Mouse (Mus musculus) hindbrain, embryonic 15.5 days (tissue): ENCODE measurements around the gene Trp53bp2. TPM values are rescaled to one million over a fixed set of nuclear protein-coding genes. Genes with fewer than 3 reads are reported as not detected.

Experiments used
- ATAC-seq: fragments of 200-750 bp; cut with Nextera tagmentation; 2 replicates; pipeline ENCODE4 v1.8.0; 2017; ENCODE audit warnings: low read depth, moderate number of reproducible peaks, moderate TSS enrichment; ENCODE audit not compliant: low FRiP score
- H3K27ac ChIP-seq: fragments of 300-500 bp; sonication (generic); replicated peaks from 2 replicates; pipeline ENCODE4 v1.5.1; 2015; ENCODE audit warnings: mild to moderate bottlenecking, inconsistent platforms
- H3K27me3 ChIP-seq: fragments of 300-500 bp; sonication (generic); 2 replicates; pipeline ENCODE4 v1.6.1; 2015; ENCODE audit warnings: control low read depth, inconsistent platforms
- H3K36me3 ChIP-seq: fragments of 300-500 bp; sonication (generic); 2 replicates; pipeline ENCODE4 v1.6.1; 2015; ENCODE audit warnings: control low read depth, inconsistent platforms
- H3K4me1 ChIP-seq: fragments of 300-500 bp; sonication (generic); replicated peaks from 2 replicates; pipeline ENCODE4 v1.6.1; 2015; ENCODE audit warnings: control low read depth, inconsistent platforms
- H3K4me2 ChIP-seq: fragments of 300-500 bp; sonication (generic); 2 replicates; pipeline ENCODE4 v1.6.1; 2015; ENCODE audit warnings: moderate library complexity, mild to moderate bottlenecking, inconsistent platforms
- H3K4me3 ChIP-seq: fragments of 300-500 bp; sonication (generic); 2 replicates; pipeline ENCODE4 v1.5.1; 2015; ENCODE audit warnings: mild to moderate bottlenecking, inconsistent platforms
- H3K9ac ChIP-seq: fragments of 300-500 bp; sonication (generic); 2 replicates; pipeline ENCODE4 v1.6.1; 2015; ENCODE audit warnings: inconsistent platforms
- H3K9me3 ChIP-seq: fragments of 300-500 bp; sonication (generic); 2 replicates; pipeline ENCODE4 v1.6.1; 2016; ENCODE audit warnings: control low read depth, inconsistent platforms
- WGBS: fragments of 180-500 bp; shearing (Covaris S2); methylation state at CpG from one replicate; pipeline ENCODE4 v1.1.7; 2015; 5-methylcytosine and 5-hydroxymethylcytosine counted together
- polyA plus RNA-seq: library from polyadenylated mRNA; unstranded; fragments of >200 nt; fragmentation: Nextera tagmentation; extraction: Ambion mirVana; gene quantifications from 2 replicates; pipeline ENCODE4 v1.2.1, GENCODE M21; 2015

Trp53bp2 gene
- polyA plus RNA-seq, 1 experiment from 2014 or later: 18.9 TPM

DNA sequence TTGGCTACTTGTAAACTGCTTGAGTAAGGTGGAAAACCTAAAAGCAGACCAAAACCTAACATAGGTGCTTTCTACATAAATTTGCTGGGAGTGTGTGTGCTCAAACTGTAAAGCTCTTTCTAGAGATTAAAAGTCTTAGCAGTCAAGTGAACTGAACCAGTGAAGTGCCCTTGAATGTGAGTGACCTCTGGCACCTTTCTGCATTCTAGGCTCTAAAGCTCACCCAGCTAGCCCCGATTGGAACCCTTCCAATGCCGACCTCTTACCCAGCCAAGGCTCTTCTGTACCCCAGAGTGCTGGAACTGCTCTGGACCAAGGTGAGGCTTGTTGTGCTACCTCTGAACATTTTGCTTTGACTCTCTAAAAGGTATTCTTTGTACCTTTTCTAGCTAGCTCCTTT is 35.1 kb downstream of the Trp53bp2 start:
- Histone ChIP-seq H3K4me3 (no peak overlapping the region), H3K27ac (no peak overlapping the region), H3K4me2 (no peak overlapping the region), H3K4me1 (peaks cover 3% of the 10 kb centered on the region; the same call in 1 of the 2 replicates), H3K9ac (no peak overlapping the region), H3K9me3 (no peaks in the 10 kb centered on the region), H3K36me3 (peaks cover 62% of the 10 kb centered on the region), H3K27me3 (no peaks in the 10 kb centered on the region)
- ATAC-seq: no peak
- 81% methylated on average over 2 of the region's 2 CpGs for WGBS

- no peaks in the 10 kb centered on the region for H3K9me3 ChIP-seq
- 94% methylated on average over 14 of the region's 14 CpGs for WGBS
- H3K36me3 ChIP-seq: peaks cover 48% of the 10 kb centered on the region
- H3K4me3 ChIP-seq: no peak overlapping the region
- no peaks in the 10 kb centered on the region for H3K27me3 ChIP-seq
- H3K9ac ChIP-seq: no peak overlapping the region
- no peaks in the 10 kb centered on the region for H3K4me1 ChIP-seq
- ATAC-seq: no peak
- no peak overlapping the region for H3K4me2 ChIP-seq
- no peak overlapping the region for H3K27ac ChIP-seq
Measured at GRCm38 (mm10) chr1:182448276-182449035, 39.5 kb downstream of the Trp53bp2 start.

GRCm38 (mm10) chr1:182452473-182452872 is 43.5 kb downstream of the Trp53bp2 start:
- 90% methylated on average over 4 of the region's 4 CpGs for WGBS
- Histone ChIP-seq H3K4me3 (no peak overlapping the region), H3K9me3 (no peaks in the 10 kb centered on the region), H3K27ac (no peak overlapping the region), H3K4me2 (no peak overlapping the region), H3K4me1 (no peaks in the 10 kb centered on the region), H3K36me3 (peaks cover 34% of the 10 kb centered on the region), H3K9ac (no peak overlapping the region), H3K27me3 (no peaks in the 10 kb centered on the region)
- no peak for ATAC-seq

- no peaks in the 10 kb centered on the region for H3K27me3 ChIP-seq
- no peak for ATAC-seq
- H3K4me3 ChIP-seq: no peak overlapping the region
- WGBS: 90% methylated on average over 2 of the region's 2 CpGs
- no peaks in the 10 kb centered on the region for H3K9me3 ChIP-seq
- H3K4me1 ChIP-seq: 0 out of 2 replicates have a peak, but pooled peaks cover 5% of the 10 kb centered on the region
- H3K4me2 ChIP-seq: no peak overlapping the region
- no peak overlapping the region for H3K27ac ChIP-seq
- peaks cover 18% of the 10 kb centered on the region for H3K36me3 ChIP-seq
- H3K9ac ChIP-seq: no peak overlapping the region
Measured at GRCm38 (mm10) chr1:182455080-182455479, 46.1 kb downstream of the Trp53bp2 start.

DNA sequence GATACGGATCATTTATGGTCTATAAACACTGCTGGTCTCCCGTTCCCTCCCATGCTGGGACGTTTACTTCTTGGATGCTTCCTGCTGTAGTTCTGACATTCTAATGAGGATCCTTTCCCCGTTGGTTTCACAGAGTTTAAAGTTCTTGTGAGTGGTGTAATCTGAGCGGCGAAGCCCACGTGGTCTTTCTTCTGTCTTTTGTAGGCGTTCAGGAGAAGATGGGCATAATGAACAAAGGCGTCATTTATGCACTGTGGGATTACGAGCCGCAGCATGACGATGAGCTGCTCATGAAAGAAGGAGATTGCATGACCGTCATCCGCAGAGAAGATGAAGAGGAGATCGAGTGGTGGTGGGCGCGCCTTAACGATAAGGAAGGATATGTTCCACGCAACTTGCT is 49.6 kb downstream of the Trp53bp2 start:
- peaks cover 18% of the 10 kb centered on the region for H3K36me3 ChIP-seq
- H3K27ac ChIP-seq: no peak overlapping the region
- H3K9me3 ChIP-seq: no peaks in the 10 kb centered on the region
- ATAC-seq: no peak
- no peaks in the 10 kb centered on the region for H3K27me3 ChIP-seq
- H3K9ac ChIP-seq: no peak overlapping the region
- no peak overlapping the region for H3K4me3 ChIP-seq
- peaks cover 18% of the 10 kb centered on the region for H3K4me1 ChIP-seq
- 71% methylated on average over 19 of the region's 19 CpGs for WGBS
- H3K4me2 ChIP-seq: no peak overlapping the region

GRCm38 (mm10) chr1:182459436-182459835 is 50.5 kb downstream of the Trp53bp2 start:
- Histone ChIP-seq H3K4me1 (peaks cover 18% of the 10 kb centered on the region), H3K4me3 (no peak overlapping the region), H3K27me3 (no peaks in the 10 kb centered on the region), H3K36me3 (peaks cover 13% of the 10 kb centered on the region), H3K4me2 (no peak overlapping the region), H3K27ac (no peak overlapping the region), H3K9ac (no peak overlapping the region), H3K9me3 (no peaks in the 10 kb centered on the region)
- 78% methylated on average over 8 of the region's 8 CpGs for WGBS
- no peak for ATAC-seq

DNA sequence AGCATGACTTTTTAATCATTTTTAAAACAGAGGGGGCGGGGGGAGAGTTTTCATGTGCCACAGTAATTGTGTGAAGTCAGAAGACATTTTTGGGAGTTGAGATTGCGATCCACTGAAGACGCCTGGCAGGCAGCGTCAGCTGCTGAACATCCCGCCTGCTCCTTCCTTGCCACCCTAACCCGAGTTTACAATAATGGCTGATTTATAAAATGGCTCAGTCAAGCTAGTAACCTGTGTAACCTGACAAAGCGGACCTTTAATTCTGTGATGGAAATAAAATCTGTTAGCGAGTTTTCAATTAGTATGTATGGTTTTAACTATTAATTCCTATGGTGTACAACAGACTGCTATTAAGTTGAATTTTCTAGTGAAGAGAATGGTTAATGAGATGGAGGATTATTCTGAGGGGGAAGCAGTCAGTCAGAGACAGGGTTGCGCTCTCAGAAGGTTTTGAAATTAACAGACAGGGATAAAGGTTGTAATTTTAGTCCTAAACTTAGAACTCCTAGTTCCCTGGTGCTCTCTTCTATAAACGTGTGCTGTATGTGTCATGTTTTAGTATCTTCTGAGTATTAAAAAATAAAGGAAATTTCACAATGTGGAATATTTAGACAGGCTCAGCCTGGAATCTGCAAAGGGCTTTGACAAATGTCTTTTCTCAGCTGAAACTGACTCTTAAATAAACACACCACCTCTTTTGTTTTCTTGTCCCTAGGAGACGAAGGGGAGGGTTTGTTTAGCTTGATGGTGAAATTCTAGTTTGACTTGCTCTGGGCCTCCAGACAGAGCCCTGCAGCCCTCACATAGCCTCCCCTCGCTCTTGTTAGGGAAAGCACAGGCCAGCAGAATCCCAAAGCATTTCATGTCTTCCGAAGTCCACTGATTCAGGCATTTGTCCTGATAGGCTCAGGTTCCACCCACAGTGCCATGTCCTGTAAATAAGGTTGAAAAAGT is 51.6 kb downstream of the Trp53bp2 start:
- WGBS: 73% methylated on average over 13 of the region's 13 CpGs
- Histone ChIP-seq H3K4me3 (no peak overlapping the region), H3K27me3 (no peaks in the 10 kb centered on the region)

DNA sequence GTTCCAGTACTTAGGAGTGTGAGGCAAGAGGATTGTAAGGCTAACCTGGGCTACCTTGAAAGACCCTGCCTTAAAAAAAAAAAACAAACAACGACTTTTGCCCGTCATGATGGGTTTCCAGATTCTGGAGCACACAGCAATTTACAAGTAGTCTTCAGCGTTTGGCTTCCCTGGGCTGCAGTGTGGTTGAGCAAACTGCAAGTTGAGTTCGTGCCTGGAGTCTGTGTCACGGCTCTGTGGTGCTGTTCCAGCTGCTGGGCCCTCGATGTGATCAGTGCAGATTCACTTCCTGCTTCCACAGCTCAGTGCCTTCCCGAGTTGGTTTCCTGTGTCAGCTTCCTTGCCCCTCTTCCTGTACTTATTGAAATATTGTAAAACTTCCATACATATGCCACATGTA is 52.3 kb downstream of the Trp53bp2 start:
- no peak for ATAC-seq
- Histone ChIP-seq H3K9ac (no peak overlapping the region), H3K27me3 (no peaks in the 10 kb centered on the region), H3K9me3 (no peaks in the 10 kb centered on the region), H3K4me3 (no peak overlapping the region), H3K36me3 (peaks cover 6% of the 10 kb centered on the region; the same call in 1 of the 2 replicates), H3K4me2 (no peak overlapping the region), H3K27ac (peak overlapping the region; percentile 71), H3K4me1 (peaks cover 18% of the 10 kb centered on the region)
- WGBS: 71% methylated on average over 7 of the region's 7 CpGs

More for the DNA sequence above, 51.6 kb downstream of the Trp53bp2 start:
- Histone ChIP-seq H3K9me3 (no peaks in the 10 kb centered on the region), H3K9ac (no peak overlapping the region), H3K27ac (peak overlapping the region; percentile 71), H3K4me1 (peaks cover 18% of the 10 kb centered on the region), H3K36me3 (peaks cover 10% of the 10 kb centered on the region), H3K4me2 (no peak overlapping the region)
- no peak for ATAC-seq

DNA sequence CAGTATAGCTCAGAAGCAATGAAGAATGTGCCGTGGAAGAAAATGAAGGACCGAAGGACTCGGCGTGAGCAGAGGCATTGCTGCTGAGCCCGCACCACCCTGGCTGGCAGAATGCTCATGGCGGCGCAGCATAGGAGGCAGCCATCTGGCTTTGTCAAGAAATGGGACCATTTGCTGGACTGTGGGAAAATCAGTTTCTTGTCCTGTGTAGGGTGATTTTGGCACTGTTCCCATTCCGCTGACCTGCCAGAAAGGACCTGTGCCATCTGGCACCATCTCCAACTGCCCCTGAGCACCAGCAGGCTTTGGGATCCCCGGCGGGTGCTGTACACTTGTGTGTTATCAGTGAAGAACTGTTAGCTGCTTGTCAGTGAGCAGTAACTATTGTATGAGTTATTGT is 52.8 kb downstream of the Trp53bp2 start:
- Histone ChIP-seq H3K27me3 (no peaks in the 10 kb centered on the region), H3K27ac (peak overlapping the region; percentile 71), H3K4me1 (peaks cover 18% of the 10 kb centered on the region), H3K9ac (no peak overlapping the region), H3K4me2 (no peak overlapping the region), H3K36me3 (peaks cover 8% of the 10 kb centered on the region), H3K9me3 (no peaks in the 10 kb centered on the region), H3K4me3 (no peak overlapping the region)
- WGBS: 53% methylated on average over 10 of the region's 10 CpGs
- ATAC-seq: peak; percentile 77

GRCm38 (mm10) chr1:182465309-182465708 is 56.3 kb downstream of the Trp53bp2 start:
- WGBS: 60% methylated on average over 4 of the region's 4 CpGs
- Histone ChIP-seq H3K9ac (no peak overlapping the region), H3K4me2 (no peak overlapping the region), H3K9me3 (no peaks in the 10 kb centered on the region), H3K27ac (no peak overlapping the region), H3K4me1 (peaks cover 13% of the 10 kb centered on the region), H3K27me3 (no peaks in the 10 kb centered on the region), H3K4me3 (no peak overlapping the region), H3K36me3 (peaks cover 37% of the 10 kb centered on the region)
- ATAC-seq: no peak

DNA sequence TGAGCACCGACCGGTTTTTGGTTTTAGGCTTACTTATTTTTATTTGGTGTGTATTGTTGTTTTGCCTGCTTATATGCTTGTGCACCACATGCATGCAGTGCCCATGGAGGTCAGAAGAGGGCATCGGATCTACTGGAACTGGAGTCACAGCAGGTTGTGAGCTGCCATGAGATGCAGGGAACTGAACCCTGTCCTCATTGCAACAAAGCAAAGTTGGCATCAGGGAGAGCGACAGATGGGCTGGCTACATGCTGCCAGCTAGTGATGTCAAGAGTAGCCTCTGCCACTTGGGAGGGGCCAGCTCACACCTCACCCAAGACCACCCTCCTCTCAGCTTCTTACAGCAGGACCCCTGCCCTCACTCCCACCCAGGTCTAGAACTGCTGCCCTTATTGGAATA is 57.0 kb downstream of the Trp53bp2 start:
- H3K4me3 ChIP-seq: no peak overlapping the region
- no peaks in the 10 kb centered on the region for H3K9me3 ChIP-seq
- peaks cover 9% of the 10 kb centered on the region; the same call in 1 of the 2 replicates for H3K4me1 ChIP-seq
- H3K9ac ChIP-seq: no peak overlapping the region
- no peaks in the 10 kb centered on the region for H3K27me3 ChIP-seq
- 92% methylated on average over 4 of the region's 4 CpGs for WGBS
- no peak overlapping the region for H3K4me2 ChIP-seq
- ATAC-seq: no peak; the same call in 1 of the 2 replicates
- no peak overlapping the region for H3K27ac ChIP-seq
- peaks cover 41% of the 10 kb centered on the region for H3K36me3 ChIP-seq
